Mouse (Mus musculus) bone marrow macrophage, adult 2 months (primary cell): ENCODE data around the gene Hrasls.

Source experiments
- CTCF ChIP-seq: IDR thresholded peaks from 2 replicates; pipeline ENCODE4 v1.5.1; 2012; ENCODE audit warnings: low read depth, mild to moderate bottlenecking, low read length, moderate library complexity
- POLR2A ChIP-seq: IDR thresholded peaks from 2 replicates; pipeline ENCODE4 v1.6.1; 2012; ENCODE audit warnings: mild to moderate bottlenecking, low read depth, low read length, borderline replicate concordance

- no peak for TF ChIP-seq CTCF
- TF ChIP-seq POLR2A, result no peak
Observed at GRCm38 (mm10) chr16:29209605-29210411, at the start of gene Hrasls.
